In genomic region chr5:8911567-8912198, GRCm38 (mm10) we compare ENCODE assay signal across 12 mouse cellular contexts. TPM values are rescaled to one million over a fixed set of nuclear protein-coding genes. Genes with fewer than 3 reads are reported as not detected.
DNase-seq lines count a peak whose midpoint lies in the region; ATAC-seq and TF ChIP-seq lines count a peak whose summit lies in the region.
"Had no signal": no experiment of that assay in that cellular context is flagged by ENCODE, and none has a peak within 500 bp of the region (broad histone marks: within the 10 kb centered on the region; RNA-seq: fewer than 3 reads in every experiment).

No protein-coding gene starts in this region.

- intact Hi-C loops in left cerebral cortex, postnatal 14 days (cut with DNase I): no loop called here

- DNase-seq in B cell, adult 2 months: peak; percentile 39 to 49
- no peak for DNase-seq in ES-E14 (ENCODE audit: low read depth, low spot score)
- peak; percentile 19 to 31 for DNase-seq in thymus, adult 18-20 months
- no peak for DNase-seq in left cerebral cortex, postnatal 14 days (ENCODE audit: low spot score in 2 of 2)
- no peak for DNase-seq in adrenal gland, postnatal 14 days
- DNase-seq in cerebellum, postnatal 4 days (ENCODE audit: low spot score in 2 of 2): no peak
- DNase-seq: cerebellum, adult 8-10 months; liver, embryonic 13.5 days had no signal

- no peak overlapping the region for H3K9ac ChIP-seq in ES-E14 (ENCODE audit: insufficient read depth, low read depth, low read length, poor library complexity, severe bottlenecking)
- H3K9ac ChIP-seq: embryonic facial prominence, embryonic 12.5 days; liver, embryonic 13.5 days had no signal

- no peak overlapping the region for H3K27ac ChIP-seq in ES-E14 (ENCODE audit: insufficient read depth, low read depth, low read length, poor library complexity, severe bottlenecking)
- H3K27ac ChIP-seq: embryonic facial prominence, embryonic 12.5 days; layer of hippocampus, adult 2 months; liver, embryonic 13.5 days had no signal

- H3K9me3 ChIP-seq in ES-E14 (ENCODE audit: control insufficient read depth, insufficient read depth, low read depth, low read length): no peaks in the 10 kb centered on the region
- H3K9me3 ChIP-seq: embryonic facial prominence, embryonic 12.5 days; liver, embryonic 13.5 days had no signal

- in situ Hi-C loops in ES-E14 (cut with MboI; ENCODE audit: low sequenced_read_pairs in 2 of 2, unreplicated experiment in 2 of 2): no loop called here

- peak; percentile 92 to 93 for ATAC-seq in hematopoietic stem cell, adult 5-6 weeks (replicated peaks in 1 of 2; ENCODE audit: insufficient read depth in 1 of 2, low FRiP score in 2 of 2, low TSS enrichment in 1 of 2, low read depth in 1 of 2, poor library complexity in 2 of 2, severe bottlenecking in 2 of 2)
- ATAC-seq: intestine, postnatal 0 days had no signal

- H3K4me3 ChIP-seq in ES-E14 (ENCODE audit: insufficient read depth in 1 of 2, low read depth in 1 of 2, low read length in 2 of 2, poor library complexity in 1 of 2, severe bottlenecking in 1 of 2): no peak overlapping the region
- H3K4me3 ChIP-seq: embryonic facial prominence, embryonic 12.5 days; layer of hippocampus, adult 2 months; liver, embryonic 13.5 days had no signal

- H3K36me3 ChIP-seq in ES-E14 (ENCODE audit: control insufficient read depth, insufficient read depth, low read length, poor library complexity, severe bottlenecking): no peaks in the 10 kb centered on the region
- H3K36me3 ChIP-seq: embryonic facial prominence, embryonic 12.5 days had no signal

- H3K4me1 ChIP-seq in ES-E14 (ENCODE audit: control insufficient read depth in 2 of 2, insufficient read depth in 2 of 2, low read length in 2 of 2, poor library complexity in 1 of 2): no peaks in the 10 kb centered on the region
- H3K4me1 ChIP-seq: embryonic facial prominence, embryonic 12.5 days; liver, embryonic 13.5 days had no signal

TF ChIP-seq in ES-E14, 5 proteins besides CTCF, POLR2A, EP300 and RAD21:
- TF ChIP-seq ZNF384 (IDR thresholded peaks at IDR 0.05; ENCODE audit: low read depth, low read length) (peak; percentile 76; the same call in 1 of the 2 replicates), HCFC1 (IDR thresholded peaks at IDR 0.05; ENCODE audit: borderline replicate concordance, insufficient read depth, low read length) (no peak), ZC3H11A (IDR thresholded peaks at IDR 0.05; ENCODE audit: borderline replicate concordance, low read depth, low read length) (no peak), CHD2 (IDR thresholded peaks at IDR 0.05; ENCODE audit: low read depth, low read length) (no peak), MAFK (IDR thresholded peaks at IDR 0.05; ENCODE audit: insufficient read depth, low read depth, low read length) (no peak)

RNA-seq across cellular contexts. Expression of gene Abcb4, which starts 18.2 kb away (rescaled TPM):
- 0.11 TPM in 1 of 2 replicates, not detected in the other for total RNA-seq in ES-E14 (2012; rRNA removed)
- total RNA-seq in hematopoietic stem cell, adult 5-6 weeks (2017): 13.4 and 39.0 TPM in 2 replicates
- total RNA-seq in left cerebral cortex, postnatal 14 days (2021): 1 to 10 TPM; 3.5 to 3.8 TPM
- total RNA-seq in adrenal gland, postnatal 14 days (2021): 5.0 and 17.7 TPM in 2 replicates

Comparison
In these comparisons a context has a peak if more than half of its experiments do, and no peak if none do; other contexts are left out.
1. DNase-seq: peak in B cell, adult 2 months (2 of 2) and thymus, adult 18-20 months (2 of 2); none in ES-E14 (single experiment), left cerebral cortex, postnatal 14 days (0 of 2), adrenal gland, postnatal 14 days (single experiment) and cerebellum, postnatal 4 days (0 of 2).